Mouse (Mus musculus) forebrain, embryonic 15.5 days (tissue): ENCODE measurements around the gene Mocs3. TPM values are rescaled to one million over a fixed set of nuclear protein-coding genes. Genes with fewer than 3 reads are reported as not detected.

Experiments
- ATAC-seq: fragments of 200-750 bp; cut with Nextera tagmentation; replicated peaks from 2 replicates; pipeline ENCODE4 v1.8.0; 2017; ENCODE audit warnings: mild to moderate bottlenecking, moderate TSS enrichment, moderate library complexity
- H3K27ac ChIP-seq: fragments of 300-500 bp; sonication (generic); replicated peaks from 2 replicates; pipeline ENCODE4 v1.5.1; 2015; ENCODE audit warnings: mild to moderate bottlenecking, inconsistent platforms
- H3K27me3 ChIP-seq: fragments of 300-500 bp; sonication (generic); 2 replicates; pipeline ENCODE4 v1.6.1; 2015; ENCODE audit warnings: inconsistent platforms
- H3K36me3 ChIP-seq: fragments of 300-500 bp; sonication (generic); 2 replicates; pipeline ENCODE4 v1.6.1; 2015; ENCODE audit warnings: mild to moderate bottlenecking, inconsistent platforms
- H3K4me1 ChIP-seq: fragments of 300-500 bp; sonication (generic); 2 replicates; pipeline ENCODE4 v1.6.1; 2015; ENCODE audit warnings: inconsistent platforms
- H3K4me2 ChIP-seq: fragments of 300-500 bp; sonication (generic); replicated peaks from 2 replicates; pipeline ENCODE4 v1.6.1; 2015; ENCODE audit warnings: mild to moderate bottlenecking, inconsistent platforms
- H3K4me3 ChIP-seq: fragments of 300-500 bp; sonication (generic); 2 replicates; pipeline ENCODE4 v1.5.1; 2015; ENCODE audit warnings: mild to moderate bottlenecking, inconsistent platforms
- H3K9ac ChIP-seq: fragments of 300-500 bp; sonication (generic); replicated peaks from 2 replicates; pipeline ENCODE4 v1.6.1; 2015; ENCODE audit warnings: mild to moderate bottlenecking, inconsistent platforms
- H3K9me3 ChIP-seq: fragments of 300-500 bp; sonication (generic); 2 replicates; pipeline ENCODE4 v1.6.1; 2016; ENCODE audit warnings: inconsistent platforms
- WGBS: fragments of 180-500 bp; shearing (Covaris S2); methylation state at CpG from one replicate; pipeline ENCODE4 v1.1.7; 2015; ENCODE audit warnings: mixed read lengths; 5-methylcytosine and 5-hydroxymethylcytosine counted together
- polyA plus RNA-seq: library from polyadenylated mRNA; unstranded; fragments of >200 nt; fragmentation: Nextera tagmentation; extraction: Ambion mirVana; gene quantifications from 2 replicates; pipeline ENCODE4 v1.2.1, GENCODE M21; 2015

The Mocs3 gene
- 10.2 and 10.3 TPM in 2 replicates for polyA plus RNA-seq

GRCm38 (mm10) chr2:168230026-168230728 is at the start of gene Mocs3, which contains the start of the genes Gm20716 and Dpm1:
Mocs3 (plus strand) TSS chr2:168230622.
Gm20716 (minus strand) TSS chr2:168230364.
Dpm1 (minus strand) TSS chr2:168230591.
- ATAC-seq, result peak; percentile 91
- Histone ChIP-seq H3K4me3 (peak within 1 kb of the TSS; percentile 59), H3K9ac (peak within 1 kb of the TSS; percentile 69), H3K9me3 (no peaks in the 10 kb centered on the region), H3K27ac (peak within 1 kb of the TSS; percentile 94), H3K4me2 (peak within 1 kb of the TSS; percentile 97), H3K27me3 (no peaks in the 10 kb centered on the region), H3K4me1 (peaks cover 37% of the 10 kb centered on the region), H3K36me3 (peaks cover 28% of the 10 kb centered on the region)
- under 1% methylated on average over 73 of the region's 73 CpGs for WGBS

- no peaks in the 10 kb centered on the region for H3K27me3 ChIP-seq
- no peak overlapping the region for H3K27ac ChIP-seq
- H3K4me1 ChIP-seq, result peaks cover 69% of the 10 kb centered on the region
- no peak overlapping the region for H3K4me2 ChIP-seq
- peaks cover 13% of the 10 kb centered on the region for H3K36me3 ChIP-seq
- no peaks in the 10 kb centered on the region for H3K9me3 ChIP-seq
- no peak for ATAC-seq
- no peak overlapping the region for H3K9ac ChIP-seq
- no peak overlapping the region for H3K4me3 ChIP-seq
- WGBS, result 96% methylated on average over 2 of the region's 2 CpGs
Measured at GRCm38 (mm10) chr2:168191856-168192255, 38.6 kb upstream of the Mocs3 start.

GRCm38 (mm10) chr2:168193685-168194084 is 36.7 kb upstream of the Mocs3 start:
- peaks cover 76% of the 10 kb centered on the region for H3K4me1 ChIP-seq
- H3K9me3 ChIP-seq, result no peaks in the 10 kb centered on the region
- H3K36me3 ChIP-seq, result 0 out of 2 replicates have a peak, but pooled peaks cover 6% of the 10 kb centered on the region
- 75% methylated on average over 2 of the region's 2 CpGs for WGBS
- no peaks in the 10 kb centered on the region for H3K27me3 ChIP-seq
- no peak overlapping the region for H3K9ac ChIP-seq
- ATAC-seq, result no peak
- no peak overlapping the region for H3K4me3 ChIP-seq
- no peak overlapping the region for H3K27ac ChIP-seq
- no peak overlapping the region for H3K4me2 ChIP-seq

GRCm38 (mm10) chr2:168195721-168196120 is 34.7 kb upstream of the Mocs3 start:
- no peak for ATAC-seq
- H3K36me3 ChIP-seq, result 0 out of 2 replicates have a peak, but pooled peaks cover 6% of the 10 kb centered on the region

GRCm38 (mm10) chr2:168198421-168198820 is 32.0 kb upstream of the Mocs3 start:
- peaks cover 11% of the 10 kb centered on the region; the same call in 1 of the 2 replicates for H3K36me3 ChIP-seq
- no peaks in the 10 kb centered on the region for H3K9me3 ChIP-seq
- H3K27me3 ChIP-seq, result no peaks in the 10 kb centered on the region
- WGBS, result 83% methylated on average over 1 of the region's 1 CpGs
- ATAC-seq, result no peak; the same call in 1 of the 2 replicates
- peaks cover 77% of the 10 kb centered on the region for H3K4me1 ChIP-seq
- no peak overlapping the region for H3K4me2 ChIP-seq
- H3K4me3 ChIP-seq, result no peak overlapping the region
- no peak overlapping the region for H3K27ac ChIP-seq
- no peak overlapping the region for H3K9ac ChIP-seq

More at GRCm38 (mm10) chr2:168195721-168196120, 34.7 kb upstream of the Mocs3 start:
- Histone ChIP-seq H3K27me3 (no peaks in the 10 kb centered on the region), H3K27ac (no peak overlapping the region), H3K9me3 (no peaks in the 10 kb centered on the region), H3K4me3 (no peak overlapping the region), H3K4me1 (peaks cover 78% of the 10 kb centered on the region), H3K4me2 (no peak overlapping the region), H3K9ac (no peak overlapping the region)
- 43% methylated on average over 2 of the region's 2 CpGs for WGBS

GRCm38 (mm10) chr2:168199476-168199875 is 30.9 kb upstream of the Mocs3 start:
- H3K4me1 ChIP-seq, result peaks cover 76% of the 10 kb centered on the region
- H3K27ac ChIP-seq, result no peak overlapping the region
- no peak overlapping the region for H3K4me3 ChIP-seq
- peaks cover 19% of the 10 kb centered on the region; the same call in 1 of the 2 replicates for H3K36me3 ChIP-seq
- no peaks in the 10 kb centered on the region for H3K27me3 ChIP-seq
- H3K4me2 ChIP-seq, result no peak overlapping the region
- WGBS, result 87% methylated on average over 4 of the region's 4 CpGs
- ATAC-seq, result no peak
- no peaks in the 10 kb centered on the region for H3K9me3 ChIP-seq
- H3K9ac ChIP-seq, result no peak overlapping the region

GRCm38 (mm10) chr2:168200014-168200691 is 30.3 kb upstream of the Mocs3 start:
- Histone ChIP-seq H3K4me2 (no peak overlapping the region), H3K4me1 (peaks cover 76% of the 10 kb centered on the region), H3K36me3 (peaks cover 20% of the 10 kb centered on the region; the same call in 1 of the 2 replicates), H3K27ac (no peak overlapping the region), H3K9me3 (no peaks in the 10 kb centered on the region), H3K4me3 (no peak overlapping the region), H3K9ac (no peak overlapping the region), H3K27me3 (no peaks in the 10 kb centered on the region)
- 73% methylated on average over 5 of the region's 5 CpGs for WGBS
- ATAC-seq, result no peak

- Histone ChIP-seq H3K27ac (no peak overlapping the region), H3K9me3 (no peaks in the 10 kb centered on the region), H3K9ac (peak overlapping the region; percentile 100), H3K36me3 (peaks cover 25% of the 10 kb centered on the region; the same call in 1 of the 2 replicates), H3K4me2 (peak overlapping the region; percentile 79), H3K27me3 (no peaks in the 10 kb centered on the region), H3K4me1 (peaks cover 49% of the 10 kb centered on the region), H3K4me3 (peak overlapping the region; percentile 100)
- ATAC-seq, result no peak
- WGBS, result 87% methylated on average over 8 of the region's 8 CpGs
Measured at GRCm38 (mm10) chr2:168204476-168204999, 25.9 kb upstream of the Mocs3 start.

GRCm38 (mm10) chr2:168205265-168205664 is 25.2 kb upstream of the Mocs3 start:
- WGBS, result 5% methylated on average over 6 of the region's 6 CpGs

GRCm38 (mm10) chr2:168205681-168206631 is 24.5 kb upstream of the Mocs3 start:
- Histone ChIP-seq H3K4me3 (peak overlapping the region; percentile 100), H3K27ac (peak overlapping the region; percentile 99), H3K27me3 (no peaks in the 10 kb centered on the region), H3K4me2 (peak overlapping the region; percentile 79), H3K9ac (peak overlapping the region; percentile 100), H3K4me1 (peaks cover 36% of the 10 kb centered on the region), H3K36me3 (peaks cover 34% of the 10 kb centered on the region), H3K9me3 (no peaks in the 10 kb centered on the region)
- peak; percentile 40 for ATAC-seq
- WGBS, result under 1% methylated on average over 37 of the region's 49 CpGs

More at GRCm38 (mm10) chr2:168205265-168205664, 25.2 kb upstream of the Mocs3 start:
- H3K9ac ChIP-seq, result peak overlapping the region; percentile 100
- peak; percentile 32 for ATAC-seq
- H3K4me2 ChIP-seq, result peak overlapping the region; percentile 79
- H3K4me1 ChIP-seq, result peaks cover 43% of the 10 kb centered on the region
- H3K4me3 ChIP-seq, result peak overlapping the region; percentile 100
- peak overlapping the region; percentile 99 for H3K27ac ChIP-seq
- peaks cover 28% of the 10 kb centered on the region; the same call in 1 of the 2 replicates for H3K36me3 ChIP-seq
- H3K27me3 ChIP-seq, result no peaks in the 10 kb centered on the region
- no peaks in the 10 kb centered on the region for H3K9me3 ChIP-seq
